Mouse (Mus musculus) frontal cortex, adult 2 months (tissue): ENCODE data around the gene Csf2ra. TPM values are rescaled to one million over a fixed set of nuclear protein-coding genes. Genes with fewer than 3 reads are reported as not detected.
"Not testable (repeated sequence)": the region's sequence is repeated elsewhere in the genome, so short reads cannot be mapped to it uniquely, and the experiment has no call there.

ENCODE experiments used
- DNase-seq, 2 experiments: peaks; one replicate each; pipeline ENCODE4 v3.0.0; 2022; ENCODE audit warnings: low spot score in 1 of 2; ENCODE audit errors: extremely low spot score in 1 of 2
- polyA plus RNA-seq: library from polyadenylated mRNA; depleted of rRNA; stranded (reverse); fragments of >200 nt; gene quantifications from 2 replicates; pipeline ENCODE4 v1.2.3, GENCODE M21; 2012; rRNA removed

Gene Csf2ra
- polyA plus RNA-seq, 1 experiment = 178 TPM

DNA sequence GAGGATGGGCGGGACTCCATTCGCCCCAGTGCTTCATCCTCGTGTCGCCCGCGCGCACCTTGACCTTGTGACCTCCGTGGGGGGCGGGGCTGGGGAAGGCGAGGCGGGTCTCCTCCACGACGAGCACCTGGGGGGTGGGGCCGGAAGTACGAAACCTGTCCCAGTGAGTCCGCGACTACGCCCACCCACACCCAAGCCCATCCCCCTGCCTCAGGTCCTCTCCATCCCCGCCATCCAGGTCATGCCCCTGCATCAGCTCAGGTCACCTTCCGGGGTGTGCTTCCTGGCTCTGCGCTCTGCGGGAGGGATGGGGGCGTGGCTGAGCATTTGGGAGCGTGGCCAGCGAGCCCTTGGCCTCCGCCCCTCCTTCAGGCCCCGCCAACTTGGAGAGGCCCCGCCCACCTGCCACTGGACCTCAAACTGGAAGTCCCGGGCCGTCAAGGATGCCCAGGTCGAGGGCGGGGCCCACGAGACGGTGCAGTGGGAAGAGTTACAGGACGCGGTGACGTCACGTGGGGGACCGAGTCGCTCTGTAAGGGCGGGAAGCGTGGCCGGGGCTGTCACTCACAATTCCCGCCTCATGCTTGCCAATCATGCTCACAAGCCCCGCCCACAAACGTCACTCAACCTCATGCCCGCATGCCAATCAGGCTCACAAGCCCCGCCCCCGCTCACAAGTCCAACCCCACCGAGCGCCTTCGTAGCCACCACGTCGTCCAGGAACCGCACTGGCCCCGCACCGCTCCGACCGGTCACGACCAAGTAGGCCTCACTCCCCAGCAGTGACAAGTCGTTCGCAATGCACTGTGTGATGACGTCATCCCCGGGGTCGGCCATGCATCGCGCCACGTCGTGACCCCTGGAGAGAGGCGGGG, 2.5 kb downstream of the Csf2ra start:
- DNase-seq = peak; percentile 86 to 87

DNA sequence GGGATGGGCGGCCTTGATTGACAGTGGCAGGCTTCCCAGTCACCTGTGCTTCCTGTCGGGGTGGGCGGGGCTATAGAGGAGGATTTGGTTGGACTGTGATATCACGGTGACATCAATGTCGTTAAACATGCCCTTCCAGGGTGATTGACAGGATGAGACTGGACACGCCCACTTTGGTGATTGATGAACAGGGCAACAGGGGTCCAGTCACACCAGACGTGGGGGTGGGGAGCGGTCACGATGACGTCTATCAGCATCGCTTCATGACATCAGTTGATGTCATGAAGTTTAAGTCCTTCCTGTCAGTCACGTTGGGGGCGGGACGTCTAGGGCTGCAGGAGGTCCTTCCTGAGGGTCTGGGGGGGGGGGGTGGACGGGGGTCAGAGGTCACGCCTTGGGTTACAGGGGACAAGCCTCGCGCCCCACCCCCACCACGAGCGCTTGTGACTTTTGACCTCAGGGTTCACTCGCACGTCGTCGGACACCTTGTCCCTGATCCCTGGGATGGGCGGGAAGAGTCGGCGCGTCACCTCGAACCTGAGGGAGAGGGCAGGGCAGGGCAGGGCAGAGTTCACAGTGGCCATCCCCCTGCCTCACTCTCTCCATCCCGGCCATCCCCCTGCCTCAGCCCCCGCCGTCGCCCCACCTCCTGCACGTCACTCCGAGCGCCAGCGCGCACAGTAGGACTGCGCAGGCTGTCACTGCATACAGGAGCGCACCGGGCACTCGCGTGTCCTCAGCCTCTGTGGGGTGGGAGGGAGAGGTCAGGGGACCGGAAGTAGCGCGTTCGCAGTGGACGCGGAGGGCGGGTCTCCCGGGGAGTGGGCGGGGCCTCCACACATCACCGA, 3.3 kb downstream of the Csf2ra start:
- peak in 1 of 2 experiments; percentile 11 for DNase-seq

DNA sequence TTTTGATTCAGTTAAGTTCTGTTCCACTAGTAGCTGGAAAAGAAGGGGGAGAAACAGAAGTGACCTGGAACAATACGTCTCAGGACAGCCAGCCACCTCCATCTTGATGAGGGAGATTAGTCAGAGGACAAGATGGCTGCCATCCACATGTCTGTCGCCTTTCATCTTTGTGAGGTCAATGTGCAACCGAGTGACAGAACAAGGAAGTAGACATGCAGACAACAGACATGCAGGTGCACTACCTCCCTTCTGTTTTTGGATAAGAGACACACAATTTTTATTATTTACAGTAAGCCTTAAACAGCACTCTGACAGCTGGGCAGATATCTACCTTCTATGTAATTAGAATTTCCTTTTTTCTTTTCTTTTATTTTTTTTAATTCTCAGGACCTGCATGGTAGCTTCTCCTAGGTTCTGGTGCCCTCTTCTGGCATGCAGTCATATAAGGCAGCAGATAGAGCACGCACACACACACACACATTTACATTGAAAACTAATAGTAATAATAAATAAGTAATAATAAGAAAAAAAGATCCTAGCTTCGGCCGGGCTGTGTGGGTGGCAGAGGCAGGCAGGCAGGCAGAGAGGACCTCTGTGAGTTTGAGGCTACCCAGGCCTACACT, 4.4 kb downstream of the Csf2ra start:
- DNase-seq = no peak

DNA sequence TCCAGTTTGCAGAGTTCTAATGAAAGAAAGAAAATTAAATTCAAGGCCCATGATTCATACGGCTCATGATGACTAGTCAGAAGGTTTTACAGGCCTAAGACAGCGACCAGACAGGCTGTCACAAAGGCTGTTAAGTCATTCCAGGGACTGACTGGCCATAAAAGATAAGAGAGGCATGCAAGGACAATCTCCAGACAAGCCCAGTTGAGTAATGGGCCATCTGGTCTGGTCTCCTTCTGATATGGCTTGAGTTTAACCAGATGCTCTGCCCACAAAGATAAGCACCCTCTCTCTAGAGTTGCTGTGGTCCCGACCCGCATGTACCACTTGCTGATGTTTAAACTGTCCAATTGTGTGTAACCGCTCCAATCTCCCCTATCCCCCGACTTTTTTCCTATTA, 20.7 kb downstream of the Csf2ra start:
- not testable (repeated sequence) for DNase-seq

DNA sequence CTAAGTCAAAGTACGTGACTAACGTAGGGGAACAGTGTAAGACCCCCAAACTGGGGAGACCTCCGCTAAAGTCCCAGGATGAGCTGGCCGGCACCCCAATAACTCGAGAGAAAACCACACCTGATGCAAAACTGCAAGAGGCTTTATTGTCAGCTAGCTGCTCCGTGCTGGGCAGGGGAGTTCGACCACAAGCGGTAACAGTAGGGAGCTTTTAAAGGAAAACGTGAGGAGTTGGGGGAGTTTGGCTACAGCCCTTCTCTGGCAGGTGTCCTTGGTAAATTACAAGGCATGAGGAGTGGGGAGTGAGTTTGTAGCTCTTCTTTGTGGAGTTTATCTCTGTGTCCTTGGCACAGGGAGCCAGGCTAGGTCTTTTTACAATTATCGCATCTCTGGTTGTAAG, 28.4 kb downstream of the Csf2ra start:
- peak in 1 of 2 experiments; percentile 8 for DNase-seq

DNA sequence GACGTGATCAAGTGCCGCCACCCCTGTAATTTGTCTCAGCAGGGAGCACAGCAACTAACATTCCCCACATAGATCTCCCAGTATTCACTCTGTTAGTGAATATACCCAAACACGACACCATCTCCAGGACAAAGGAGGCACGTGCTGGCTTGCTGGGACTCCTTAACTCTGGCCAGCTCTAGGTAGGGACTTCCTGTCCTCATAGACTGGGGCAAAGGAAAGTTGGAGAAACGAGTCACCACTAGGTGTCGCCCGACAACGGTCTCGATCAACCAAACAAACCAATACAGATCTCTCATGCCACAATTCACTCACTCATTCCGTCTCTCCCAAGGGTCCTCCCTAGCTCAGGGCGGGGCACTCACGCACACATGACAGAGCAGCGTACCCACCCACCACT, 28.9 kb downstream of the Csf2ra start:
- peak; percentile 71 to 92 for DNase-seq

DNA sequence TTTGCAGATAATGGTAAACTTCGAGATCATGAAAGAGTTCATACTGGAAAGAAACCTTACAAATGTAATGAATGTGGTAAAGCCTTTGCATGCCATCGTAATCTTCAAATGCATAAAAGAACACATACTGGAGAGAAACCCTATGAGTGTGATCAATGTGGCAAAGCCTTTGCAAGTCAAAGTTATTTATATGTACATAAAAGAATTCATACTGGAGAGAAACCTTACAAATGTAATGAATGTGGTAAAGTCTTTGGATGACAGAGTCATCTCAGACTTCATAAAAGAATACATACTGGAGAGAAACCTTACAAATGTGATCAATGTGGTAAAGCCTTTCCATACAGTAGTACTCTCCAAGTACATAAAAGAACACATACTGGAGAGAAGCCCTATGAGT, 44.6 kb downstream of the Csf2ra start, which contains the start of gene Gm6020:
Gene Gm6020, plus strand, starts transcription at position 301 of the 400 bp plus-strand sequence.
- not testable (repeated sequence) for DNase-seq

DNA sequence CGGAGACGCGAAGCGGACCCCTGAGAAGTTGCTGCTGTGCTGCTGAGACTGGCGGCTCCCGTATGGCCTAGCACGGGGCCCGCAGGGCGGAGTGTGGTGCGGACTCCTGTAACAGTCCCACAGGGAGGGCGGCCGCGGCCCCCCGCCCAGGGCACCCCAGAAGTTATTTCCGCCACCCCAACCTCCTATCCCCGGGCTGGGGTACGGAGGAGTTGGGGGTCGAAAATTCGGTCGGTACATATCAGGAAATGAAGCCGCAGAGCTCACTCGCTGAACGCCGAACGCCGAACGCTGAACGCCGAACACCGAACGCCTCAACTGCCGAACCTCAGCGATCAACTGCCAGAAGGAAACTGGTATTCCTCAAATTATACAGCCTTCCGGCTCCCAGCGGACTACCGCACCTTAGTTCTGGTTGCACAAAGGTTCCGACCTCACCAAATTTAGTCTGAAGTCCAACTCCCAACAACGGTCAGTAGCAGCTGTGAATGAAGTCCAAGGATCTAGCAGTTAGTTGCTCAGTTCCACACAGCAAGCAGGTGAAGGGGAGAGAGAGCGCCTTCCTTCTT, 52.4 kb downstream of the Csf2ra start, which contains the start of gene Gm7102:
Gene Gm7102, minus strand, starts transcription at position 554 of the 569 bp plus-strand sequence.
- no peak for DNase-seq

Other genes starting within 250 kb of the Csf2ra start
- 42.1 and 48.9 TPM in 2 replicates for gene Zfp950, start 87.6 kb downstream of the Csf2ra start, polyA plus RNA-seq
- gene Gm7102, start 52.1 kb downstream of the Csf2ra start, polyA plus RNA-seq = 0.06 and 0.15 TPM in 2 replicates
- not detected in 2 replicates for gene Gm6020, start 44.5 kb downstream of the Csf2ra start, polyA plus RNA-seq
- gene Gm21060, start 68.6 kb upstream of the Csf2ra start, polyA plus RNA-seq = not detected in 2 replicates